Mouse (Mus musculus): ENCODE measurements around the gene Sh2b2.
A peak's percentile ranks its signal among the peaks of the same experiment; 100 is the strongest.

GRCm38 (mm10) chr5:136215211-136215610 is 31.1 kb downstream of the Sh2b2 start:
- peak; percentile 44 for TF ChIP-seq CTCF (IDR thresholded peaks at IDR 0.05)
- TF ChIP-seq POLR2A (IDR thresholded peaks at IDR 0.05; ENCODE audit: insufficient read depth, low read depth, low read length): no peak
- no peak for TF ChIP-seq EP300 (IDR thresholded peaks at IDR 0.05; ENCODE audit: insufficient read depth, low read depth, low read length)

Measured in heart, adult 2 months (tissue).